Mouse (Mus musculus): ENCODE results near the gene Mlxipl.
A peak's percentile ranks its signal among the peaks of the same experiment; 100 is the strongest.

Mlxipl gene

DNA sequence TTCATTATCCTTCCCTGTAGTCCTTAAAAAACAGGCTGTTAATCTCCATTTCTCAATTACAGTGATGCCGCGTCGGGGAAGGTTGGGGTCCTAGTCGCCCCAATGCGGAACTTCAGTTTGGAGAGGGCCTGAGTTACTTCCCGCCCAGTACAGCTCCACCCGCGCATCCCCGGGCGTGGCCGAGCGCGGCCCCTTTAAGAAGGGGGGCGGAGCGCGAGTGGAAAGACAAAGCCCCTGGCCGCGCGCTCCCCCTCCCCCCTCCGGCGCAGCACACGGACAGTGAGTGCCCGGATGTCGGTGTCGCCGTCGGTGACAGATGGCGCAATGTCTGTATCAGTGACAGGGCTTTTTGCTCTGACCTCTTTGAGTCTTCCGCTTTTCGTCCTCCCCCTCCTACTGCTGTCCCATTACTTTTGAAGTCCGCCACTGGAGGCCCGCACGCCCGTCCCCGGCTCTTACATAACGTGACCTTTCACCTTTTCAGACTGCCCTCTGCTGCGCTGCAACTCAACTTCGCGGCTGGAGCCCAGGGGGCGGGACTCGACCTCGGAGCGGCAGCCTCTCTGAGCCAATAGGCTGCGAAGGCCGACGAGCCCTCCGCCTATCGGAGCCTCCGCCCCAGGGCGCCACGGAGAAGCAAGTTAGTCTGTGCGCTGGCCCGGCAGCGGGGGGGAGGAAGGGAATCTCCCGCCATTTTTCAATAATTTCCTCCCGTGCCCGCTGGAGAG is 97.1 kb downstream of the Mlxipl start, which contains the start of gene Baz1b:
Gene Baz1b, plus strand, starts transcription at position 644 of the 728 bp plus-strand sequence.
- peak; percentile 99 to 100 for DNase-seq

DNA sequence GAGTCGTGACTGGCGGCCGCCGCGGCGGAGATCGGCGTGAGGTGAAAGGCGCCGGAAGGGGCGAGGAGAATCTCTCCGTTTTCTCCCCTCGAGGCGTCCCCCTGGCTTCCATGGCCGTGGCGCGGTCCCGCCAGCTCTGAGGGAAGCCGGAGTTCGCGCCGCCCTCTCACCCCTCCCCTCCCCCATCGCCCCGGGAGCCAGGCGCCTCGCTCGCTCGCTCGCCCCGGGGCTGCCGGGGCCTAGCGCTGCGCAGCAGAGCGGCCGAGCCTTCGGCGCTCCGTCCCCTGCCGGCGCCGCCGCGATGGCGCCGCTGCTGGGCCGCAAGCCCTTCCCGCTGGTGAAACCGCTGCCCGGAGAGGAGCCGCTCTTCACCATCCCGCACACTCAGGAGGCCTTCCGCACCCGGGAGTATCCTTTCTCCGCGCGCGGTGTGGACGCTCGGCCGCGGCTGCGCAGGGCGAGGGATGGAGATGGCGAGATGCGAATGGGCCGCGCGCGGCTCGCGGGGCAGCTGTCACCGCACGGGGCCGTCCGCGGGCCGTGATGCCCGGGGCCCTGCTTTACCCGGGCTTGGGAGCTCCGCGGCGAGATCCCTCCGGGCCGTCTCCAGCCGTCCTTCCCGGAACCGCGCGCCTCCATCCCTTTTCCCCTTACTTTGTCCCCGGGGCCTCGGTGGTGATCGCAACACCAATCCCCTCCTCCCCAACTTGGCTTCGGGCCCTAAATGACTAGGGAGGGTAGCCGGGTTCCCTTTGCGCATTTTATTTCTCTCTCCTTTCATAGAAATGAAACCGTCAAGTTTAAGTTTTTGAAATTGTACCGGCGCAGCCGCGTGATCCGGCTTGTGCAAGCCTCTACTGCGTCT is 97.9 kb downstream of the Mlxipl start:
- peak; percentile 73 to 76 for DNase-seq

Measured in cerebellum, postnatal 10 days (tissue).